Mouse (Mus musculus) lung, adult 2 months (tissue): ENCODE measurements around the gene Banp.

Experiments
- CTCF ChIP-seq: fragments of 200-500 bp; IDR thresholded peaks from 2 replicates; pipeline ENCODE4 v1.5.1; 2011; ENCODE audit warnings: mild to moderate bottlenecking, low read length, control low read depth; ENCODE audit not compliant: insufficient read depth
- POLR2A ChIP-seq: fragments of 200-500 bp; IDR thresholded peaks from 2 replicates; pipeline ENCODE4 v1.6.1; 2011; ENCODE audit warnings: low read depth, mild to moderate bottlenecking, control low read depth, low read length, borderline replicate concordance; ENCODE audit errors: extremely low read depth

- TF ChIP-seq POLR2A (no peak), CTCF (no peak)
Measured at GRCm38 (mm10) chr8:121948321-121949145, 1.0 kb upstream of the Banp start.
